Mouse (Mus musculus) mature B cell (primary cell): ENCODE measurements around the gene Arap1.

ENCODE experiments used
- in situ Hi-C: fragments of 300-500 bp; cut with MboI; formaldehyde crosslinking; loops from 2 replicates; pipeline ENCODE4 v1.14.3; 2019

The Arap1 gene

GRCm38 (mm10) chr7:101362791-101363191 lies 14.9 kb downstream of the Arap1 start:
- in situ Hi-C loops = no loop called here

GRCm38 (mm10) chr7:101363914-101364313 lies 16.0 kb downstream of the Arap1 start:
- in situ Hi-C loops = no loop called here

GRCm38 (mm10) chr7:101367901-101368852 lies 20.3 kb downstream of the Arap1 start:
- in situ Hi-C loops = loop anchor here (5.0 kb wide), 1 partner anchor 51 kb away; the partner anchor contains the start of gene Stard10

- in situ Hi-C loops = loop anchor here (5.0 kb wide), 1 partner anchor 52 kb away; the partner anchor contains the start of gene Stard10
Measured at GRCm38 (mm10) chr7:101369666-101370065, 21.8 kb downstream of the Arap1 start.

- in situ Hi-C loops = no loop called here
Measured at GRCm38 (mm10) chr7:101373082-101373481, 25.2 kb downstream of the Arap1 start.

GRCm38 (mm10) chr7:101374155-101374554 lies 26.3 kb downstream of the Arap1 start:
- in situ Hi-C loops = no loop called here

GRCm38 (mm10) chr7:101376701-101377340 lies 29.0 kb downstream of the Arap1 start:
- in situ Hi-C loops = no loop called here

GRCm38 (mm10) chr7:101377741-101378262 lies 29.9 kb downstream of the Arap1 start:
- in situ Hi-C loops = no loop called here

- in situ Hi-C loops = no loop called here
Measured at GRCm38 (mm10) chr7:101378285-101378684, 30.4 kb downstream of the Arap1 start.

- in situ Hi-C loops = no loop called here
Measured at GRCm38 (mm10) chr7:101378796-101379465, 31.1 kb downstream of the Arap1 start.

- in situ Hi-C loops = no loop called here
Measured at GRCm38 (mm10) chr7:101379732-101380131, 31.9 kb downstream of the Arap1 start.

- in situ Hi-C loops = no loop called here
Measured at GRCm38 (mm10) chr7:101381512-101381911, 33.6 kb downstream of the Arap1 start.

GRCm38 (mm10) chr7:101382378-101382777 lies 34.5 kb downstream of the Arap1 start:
- in situ Hi-C loops = no loop called here

- in situ Hi-C loops = no loop called here
Measured at GRCm38 (mm10) chr7:101383756-101384155, 35.9 kb downstream of the Arap1 start.

GRCm38 (mm10) chr7:101384931-101385330 lies 37.1 kb downstream of the Arap1 start:
- in situ Hi-C loops = no loop called here

GRCm38 (mm10) chr7:101385331-101385733 lies 37.5 kb downstream of the Arap1 start:
- in situ Hi-C loops = no loop called here

GRCm38 (mm10) chr7:101385866-101386452 lies 38.1 kb downstream of the Arap1 start:
- in situ Hi-C loops = no loop called here

- in situ Hi-C loops = no loop called here
Measured at GRCm38 (mm10) chr7:101389256-101389655, 41.4 kb downstream of the Arap1 start.

GRCm38 (mm10) chr7:101391909-101392479 lies 44.1 kb downstream of the Arap1 start:
- in situ Hi-C loops = no loop called here

- in situ Hi-C loops = no loop called here
Measured at GRCm38 (mm10) chr7:101393015-101393414, 45.1 kb downstream of the Arap1 start.
